Mouse (Mus musculus) forebrain, embryonic 15.5 days (tissue): ENCODE measurements around the gene Psg16. TPM values are rescaled to one million over a fixed set of nuclear protein-coding genes. Genes with fewer than 3 reads are reported as not detected.

Source experiments
- ATAC-seq: fragments of 200-750 bp; cut with Nextera tagmentation; replicated peaks from 2 replicates; pipeline ENCODE4 v1.8.0; 2017; ENCODE audit warnings: mild to moderate bottlenecking, moderate TSS enrichment, moderate library complexity
- H3K27ac ChIP-seq: fragments of 300-500 bp; sonication (generic); replicated peaks from 2 replicates; pipeline ENCODE4 v1.5.1; 2015; ENCODE audit warnings: mild to moderate bottlenecking, inconsistent platforms
- H3K27me3 ChIP-seq: fragments of 300-500 bp; sonication (generic); 2 replicates; pipeline ENCODE4 v1.6.1; 2015; ENCODE audit warnings: inconsistent platforms
- H3K36me3 ChIP-seq: fragments of 300-500 bp; sonication (generic); 2 replicates; pipeline ENCODE4 v1.6.1; 2015; ENCODE audit warnings: mild to moderate bottlenecking, inconsistent platforms
- H3K4me1 ChIP-seq: fragments of 300-500 bp; sonication (generic); 2 replicates; pipeline ENCODE4 v1.6.1; 2015; ENCODE audit warnings: inconsistent platforms
- H3K4me2 ChIP-seq: fragments of 300-500 bp; sonication (generic); replicated peaks from 2 replicates; pipeline ENCODE4 v1.6.1; 2015; ENCODE audit warnings: mild to moderate bottlenecking, inconsistent platforms
- H3K4me3 ChIP-seq: fragments of 300-500 bp; sonication (generic); 2 replicates; pipeline ENCODE4 v1.5.1; 2015; ENCODE audit warnings: mild to moderate bottlenecking, inconsistent platforms
- H3K9ac ChIP-seq: fragments of 300-500 bp; sonication (generic); replicated peaks from 2 replicates; pipeline ENCODE4 v1.6.1; 2015; ENCODE audit warnings: mild to moderate bottlenecking, inconsistent platforms
- H3K9me3 ChIP-seq: fragments of 300-500 bp; sonication (generic); 2 replicates; pipeline ENCODE4 v1.6.1; 2016; ENCODE audit warnings: inconsistent platforms
- WGBS: fragments of 180-500 bp; shearing (Covaris S2); methylation state at CpG from one replicate; pipeline ENCODE4 v1.1.7; 2015; ENCODE audit warnings: mixed read lengths; 5-methylcytosine and 5-hydroxymethylcytosine counted together
- polyA plus RNA-seq: library from polyadenylated mRNA; unstranded; fragments of >200 nt; fragmentation: Nextera tagmentation; extraction: Ambion mirVana; gene quantifications from 2 replicates; pipeline ENCODE4 v1.2.1, GENCODE M21; 2015

Gene Psg16
- 1.7 and 2.7 TPM in 2 replicates for polyA plus RNA-seq

- Histone ChIP-seq H3K9me3 (no peaks in the 10 kb centered on the region), H3K36me3 (no peaks in the 10 kb centered on the region), H3K4me3 (peak within 1 kb of the TSS; percentile 10; the same call in 1 of the 2 replicates), H3K27ac (no peak within 1 kb of the TSS), H3K9ac (no peak within 1 kb of the TSS), H3K27me3 (no peaks in the 10 kb centered on the region), H3K4me1 (no peaks in the 10 kb centered on the region), H3K4me2 (peak within 1 kb of the TSS; percentile 11; the same call in 1 of the 2 replicates)
- ATAC-seq, result peak; percentile 67
- WGBS, result 62% methylated on average over 23 of the region's 23 CpGs
These were observed at the start of gene Psg16 for GRCm38 (mm10) chr7:17073904-17074615. Gene Psg16, plus strand, starts transcription at chr7:17074040.

- Histone ChIP-seq H3K9me3 (no peaks in the 10 kb centered on the region), H3K36me3 (peaks cover 38% of the 10 kb centered on the region), H3K9ac (no peak overlapping the region), H3K4me3 (no peak overlapping the region), H3K4me2 (no peak overlapping the region), H3K4me1 (peaks cover 28% of the 10 kb centered on the region), H3K27me3 (no peaks in the 10 kb centered on the region), H3K27ac (no peak overlapping the region)
- 92% methylated on average over 6 of the region's 6 CpGs for WGBS
- ATAC-seq, result no peak
These were observed 49.7 kb upstream of the Psg16 start for GRCm38 (mm10) chr7:17024141-17024540.

- H3K36me3 ChIP-seq, result peaks cover 32% of the 10 kb centered on the region
- H3K27me3 ChIP-seq, result no peaks in the 10 kb centered on the region
- peak overlapping the region; percentile 3; the same call in 1 of the 2 replicates for H3K9ac ChIP-seq
- H3K4me2 ChIP-seq, result no peak overlapping the region
- H3K4me3 ChIP-seq, result no peak overlapping the region
- ATAC-seq, result no peak
- no peak overlapping the region for H3K27ac ChIP-seq
- H3K4me1 ChIP-seq, result peaks cover 28% of the 10 kb centered on the region
- no peaks in the 10 kb centered on the region for H3K9me3 ChIP-seq
- 85% methylated on average over 10 of the region's 10 CpGs for WGBS
These were observed 48.9 kb upstream of the Psg16 start for GRCm38 (mm10) chr7:17024814-17025504.

- H3K4me1 ChIP-seq, result peaks cover 28% of the 10 kb centered on the region
- H3K27me3 ChIP-seq, result no peaks in the 10 kb centered on the region
- WGBS, result 79% methylated on average over 4 of the region's 4 CpGs
- H3K4me2 ChIP-seq, result no peak overlapping the region
- H3K36me3 ChIP-seq, result peaks cover 27% of the 10 kb centered on the region
- H3K9ac ChIP-seq, result no peak overlapping the region
- ATAC-seq, result no peak
- H3K4me3 ChIP-seq, result no peak overlapping the region
- no peaks in the 10 kb centered on the region for H3K9me3 ChIP-seq
- H3K27ac ChIP-seq, result no peak overlapping the region
These were observed 48.3 kb upstream of the Psg16 start for GRCm38 (mm10) chr7:17025505-17025894.

GRCm38 (mm10) chr7:17025896-17026622 lies 47.8 kb upstream of the Psg16 start:
- Histone ChIP-seq H3K27ac (no peak overlapping the region), H3K9me3 (no peaks in the 10 kb centered on the region), H3K4me2 (peak overlapping the region; percentile 72), H3K4me1 (peaks cover 28% of the 10 kb centered on the region), H3K36me3 (peaks cover 21% of the 10 kb centered on the region), H3K4me3 (peak overlapping the region; percentile 85; the same call in 1 of the 2 replicates), H3K27me3 (no peaks in the 10 kb centered on the region), H3K9ac (0 out of 2 replicates have a peak overlapping the region, but pooled peaks have one; percentile 88)
- ATAC-seq, result no peak
- WGBS, result 86% methylated on average over 9 of the region's 9 CpGs

- H3K4me3 ChIP-seq, result peak overlapping the region; percentile 85
- H3K9me3 ChIP-seq, result no peaks in the 10 kb centered on the region
- peaks cover 12% of the 10 kb centered on the region; the same call in 1 of the 2 replicates for H3K36me3 ChIP-seq
- H3K4me1 ChIP-seq, result peaks cover 28% of the 10 kb centered on the region
- peak overlapping the region; percentile 60; the same call in 1 of the 2 replicates for H3K27ac ChIP-seq
- peak; percentile 58 for ATAC-seq
- H3K9ac ChIP-seq, result peak overlapping the region; percentile 88
- peak overlapping the region; percentile 72 for H3K4me2 ChIP-seq
- WGBS, result 9% methylated on average over 24 of the region's 24 CpGs
- H3K27me3 ChIP-seq, result no peaks in the 10 kb centered on the region
These were observed 46.9 kb upstream of the Psg16 start for GRCm38 (mm10) chr7:17026710-17027587.

GRCm38 (mm10) chr7:17027588-17028343 lies 46.1 kb upstream of the Psg16 start, which contains the start of gene Ppp5c:
Gene Ppp5c, minus strand, starts transcription at chr7:17027924.
- H3K36me3 ChIP-seq, result 0 out of 2 replicates have a peak, but pooled peaks cover 5% of the 10 kb centered on the region
- WGBS, result under 1% methylated on average over 57 of the region's 58 CpGs
- H3K27me3 ChIP-seq, result no peaks in the 10 kb centered on the region
- H3K4me1 ChIP-seq, result peaks cover 28% of the 10 kb centered on the region
- H3K9me3 ChIP-seq, result no peaks in the 10 kb centered on the region
- ATAC-seq, result peak; percentile 90
- peak within 1 kb of the TSS; percentile 72 for H3K4me2 ChIP-seq
- H3K4me3 ChIP-seq, result peak within 1 kb of the TSS; percentile 85
- H3K9ac ChIP-seq, result peak within 1 kb of the TSS; percentile 88
- H3K27ac ChIP-seq, result peak within 1 kb of the TSS; percentile 60

- ATAC-seq, result no peak
- H3K27me3 ChIP-seq, result no peaks in the 10 kb centered on the region
These were observed 44.9 kb upstream of the Psg16 start for GRCm38 (mm10) chr7:17028923-17029322.

GRCm38 (mm10) chr7:17030239-17030638 lies 43.6 kb upstream of the Psg16 start:
- Histone ChIP-seq H3K27ac (no peak overlapping the region), H3K27me3 (no peaks in the 10 kb centered on the region), H3K9me3 (no peaks in the 10 kb centered on the region), H3K4me3 (no peak overlapping the region), H3K4me2 (no peak overlapping the region), H3K36me3 (no peaks in the 10 kb centered on the region; the same call in 1 of the 2 replicates), H3K9ac (no peak overlapping the region), H3K4me1 (peaks cover 21% of the 10 kb centered on the region)
- ATAC-seq, result no peak
- WGBS, result 80% methylated on average over 7 of the region's 7 CpGs

More at GRCm38 (mm10) chr7:17028923-17029322, 44.9 kb upstream of the Psg16 start:
- 70% methylated on average over 7 of the region's 7 CpGs for WGBS
- no peaks in the 10 kb centered on the region for H3K36me3 ChIP-seq
- H3K9me3 ChIP-seq, result no peaks in the 10 kb centered on the region
- H3K9ac ChIP-seq, result no peak overlapping the region
- H3K4me3 ChIP-seq, result no peak overlapping the region
- peaks cover 28% of the 10 kb centered on the region for H3K4me1 ChIP-seq
- no peak overlapping the region for H3K4me2 ChIP-seq
- no peak overlapping the region for H3K27ac ChIP-seq

- Histone ChIP-seq H3K9ac (no peak overlapping the region), H3K27ac (no peak overlapping the region), H3K4me2 (no peak overlapping the region), H3K27me3 (no peaks in the 10 kb centered on the region), H3K4me1 (no peaks in the 10 kb centered on the region), H3K36me3 (no peaks in the 10 kb centered on the region; the same call in 1 of the 2 replicates), H3K9me3 (no peaks in the 10 kb centered on the region), H3K4me3 (no peak overlapping the region)
- 45% methylated on average over 9 of the region's 9 CpGs for WGBS
- ATAC-seq, result 0 out of 2 replicates have a peak, but pooled peaks have one; percentile 19
These were observed 35.7 kb upstream of the Psg16 start for GRCm38 (mm10) chr7:17038018-17038695.
